Mouse (Mus musculus): ENCODE results near the gene Shisal2a.

GRCm38 (mm10) chr4:108407621-108408020 is 24.5 kb upstream of the Shisal2a start:
- TF ChIP-seq CTCF (IDR thresholded peaks at IDR 0.05; ENCODE audit: low read depth) (no peak), EP300 (IDR thresholded peaks at IDR 0.05; ENCODE audit: low read depth) (no peak)

All from liver, embryonic 14.5 days (tissue).